Mouse (Mus musculus) duodenum, adult 2 months (tissue): ENCODE results near the gene Tgfb3. TPM values are rescaled to one million over a fixed set of nuclear protein-coding genes. Genes with fewer than 3 reads are reported as not detected.

Experiments
- polyA plus RNA-seq: library from polyadenylated mRNA; depleted of rRNA; stranded (reverse); fragments of >200 nt; gene quantifications from 2 replicates; pipeline ENCODE4 v1.2.3, GENCODE M21; 2012; ENCODE audit warnings: low replicate concordance; rRNA removed

Tgfb3 gene
- polyA plus RNA-seq: 3.5 and 5.0 TPM in 2 replicates

GRCm38 (mm10) chr12:86078553-86079201 is at the start of gene Tgfb3:
TSS of gene Tgfb3 (minus strand) at chr12:86079041.

DNA sequence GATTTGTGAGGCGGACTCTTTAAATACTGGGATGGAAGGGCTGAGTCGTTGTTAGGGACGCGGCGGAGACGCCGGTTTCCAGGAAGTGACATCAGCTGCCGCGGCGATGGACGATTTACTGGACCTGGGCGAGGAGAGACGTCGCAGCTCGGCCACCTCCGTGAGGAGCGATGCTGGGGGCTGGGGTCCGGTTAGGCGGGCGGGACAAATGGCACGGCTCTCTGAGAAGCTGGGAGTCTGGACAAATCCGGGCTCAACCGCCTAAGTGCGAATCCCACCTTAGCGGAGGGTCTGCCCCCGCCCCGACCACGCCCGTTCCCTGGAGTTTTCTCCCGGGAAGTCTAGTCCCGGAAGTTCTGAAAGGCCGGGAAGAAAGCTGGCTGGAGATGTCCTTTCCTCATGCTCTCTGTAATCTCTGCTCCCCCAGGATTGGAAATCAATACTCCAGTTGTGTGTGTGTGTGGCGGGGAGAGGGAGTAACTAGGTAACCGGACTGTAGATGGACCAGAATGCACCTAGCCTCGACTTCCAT is 3.7 kb upstream of the Tgfb3 start, which contains the start of gene Ift43:
Ift43 (plus strand) TSS at position 61 of the 532 bp plus-strand sequence.

Other genes starting within 250 kb of the Tgfb3 start
- gene Ift43, start 3.5 kb upstream of the Tgfb3 start, polyA plus RNA-seq: 10.8 and 12.3 TPM in 2 replicates
- gene Gpatch2l, start 162.8 kb upstream of the Tgfb3 start, polyA plus RNA-seq: 2.9 and 3.4 TPM in 2 replicates